Mouse (Mus musculus) retina, adult 2 months (tissue): ENCODE results near the gene Clec1a.

Source experiments
- DNase-seq: peaks from one replicate; pipeline ENCODE4 v3.0.0-alpha.2; 2012; ENCODE audit warnings: low read depth, low spot score

The Clec1a gene

DNA sequence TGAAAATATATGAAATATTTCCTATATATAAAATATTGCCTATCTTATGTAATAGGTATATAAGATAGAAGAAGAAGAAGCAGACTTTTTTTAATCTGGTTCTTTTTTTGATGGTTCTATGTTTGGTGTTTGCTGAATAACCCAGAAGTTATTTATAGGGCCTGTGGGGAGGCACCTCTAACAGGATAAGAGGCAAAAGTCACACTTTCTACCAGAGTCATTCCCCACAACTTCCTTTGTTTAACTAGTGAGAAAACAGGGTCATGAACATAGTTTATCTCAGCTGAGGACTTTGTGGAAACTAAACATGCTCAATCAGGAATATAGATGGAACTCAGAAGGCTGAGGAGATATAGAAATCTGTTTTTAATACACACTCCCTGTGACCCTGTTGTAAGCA lies 45.8 kb downstream of the Clec1a start:
- DNase-seq: no peak

GRCm38 (mm10) chr6:129403391-129403790 lies 48.4 kb downstream of the Clec1a start:
- DNase-seq: no peak

DNA sequence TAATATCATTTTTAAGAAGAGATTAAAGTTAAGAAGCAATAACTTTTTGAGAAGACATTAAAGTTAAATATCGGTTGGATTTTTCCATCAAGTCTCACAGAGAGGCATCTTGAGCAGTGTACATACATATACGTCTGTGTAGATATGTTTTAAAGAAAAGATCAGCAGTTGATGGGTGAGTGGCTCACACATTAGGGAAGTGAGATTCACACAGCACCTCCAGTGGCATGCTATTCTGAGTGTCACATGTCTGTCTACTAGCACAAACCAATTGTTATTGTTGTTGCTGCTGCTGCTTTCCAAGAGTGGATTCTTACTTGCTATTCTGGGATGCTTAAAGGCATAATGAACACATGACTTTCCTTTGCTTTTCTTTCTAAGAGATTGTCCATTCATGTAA lies 49.4 kb downstream of the Clec1a start:
- no peak for DNase-seq

DNA sequence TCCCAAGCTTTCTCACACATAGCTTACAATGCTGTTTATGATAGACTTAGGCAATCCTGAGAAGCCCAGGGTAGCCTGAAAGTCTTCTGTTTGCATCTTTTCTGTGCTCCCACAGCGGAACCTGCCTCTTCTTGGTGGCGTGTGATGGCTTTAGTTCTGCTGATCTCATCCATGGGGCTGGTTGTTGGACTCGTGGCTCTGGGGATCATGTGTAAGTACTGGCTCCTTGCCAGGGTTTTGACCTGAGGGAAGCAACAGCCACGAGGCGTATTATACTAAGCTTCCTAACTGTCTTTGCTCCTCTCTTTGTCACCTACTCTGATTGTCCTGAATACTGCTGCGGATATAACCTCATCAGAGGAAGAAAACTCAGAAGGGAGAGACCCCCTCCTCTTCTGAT lies 51.9 kb downstream of the Clec1a start:
- DNase-seq: peak; percentile 8

GRCm38 (mm10) chr6:129396997-129397396 lies 54.8 kb downstream of the Clec1a start, which contains the start of gene Clec1b:
Clec1b (plus strand) TSS chr6:129397297.
- DNase-seq: no peak

DNA sequence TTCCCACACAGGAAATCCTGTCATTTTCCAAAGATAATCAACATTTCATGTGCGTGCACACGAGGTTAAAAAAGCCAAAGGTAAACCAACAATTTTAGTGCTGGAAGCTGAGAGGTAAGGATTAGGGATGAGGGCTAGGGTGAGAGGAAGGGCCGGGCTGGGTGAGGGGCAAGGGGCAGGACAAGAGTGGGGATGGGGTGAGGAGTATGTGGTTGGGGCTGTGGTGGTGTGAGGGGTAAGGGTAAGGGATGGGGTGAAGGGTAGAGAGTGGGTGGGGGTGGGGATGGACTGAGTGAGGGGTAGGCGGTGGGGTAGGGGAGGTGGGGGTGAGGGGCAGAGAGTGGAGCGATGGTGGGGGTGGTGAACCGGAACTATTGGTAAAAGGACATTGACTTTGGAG lies 58.1 kb downstream of the Clec1a start:
- DNase-seq: no peak

- DNase-seq: no peak
These were observed 58.6 kb downstream of the Clec1a start for GRCm38 (mm10) chr6:129393087-129393720.

DNA sequence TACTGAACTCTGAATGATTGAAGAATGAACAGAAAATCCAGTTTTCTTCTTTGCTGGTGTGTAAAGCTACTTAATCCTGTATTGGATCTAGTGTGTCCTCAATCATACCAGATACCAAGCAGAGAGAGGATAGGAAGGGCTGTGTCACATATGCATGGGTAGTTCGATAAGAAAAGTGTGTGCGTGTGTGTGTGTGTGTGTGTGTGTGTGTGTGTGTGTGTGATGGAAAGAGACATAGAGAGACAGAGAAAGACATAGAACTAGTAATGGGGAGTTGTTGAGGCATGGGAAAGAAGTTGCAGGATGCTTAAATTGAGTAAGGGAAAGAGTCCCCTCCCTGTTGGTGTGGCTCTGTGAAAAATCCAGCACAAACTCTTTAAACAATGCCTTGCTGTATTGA lies 66.0 kb downstream of the Clec1a start, which contains the start of gene Clec12b:
Gene Clec12b (minus strand): TSS at position 101 of the 400 bp plus-strand sequence.
- DNase-seq: no peak

GRCm38 (mm10) chr6:129385000-129385399 lies 66.8 kb downstream of the Clec1a start:
- no peak for DNase-seq

- no peak for DNase-seq
These were observed 68.3 kb downstream of the Clec1a start for GRCm38 (mm10) chr6:129383466-129383865.

DNA sequence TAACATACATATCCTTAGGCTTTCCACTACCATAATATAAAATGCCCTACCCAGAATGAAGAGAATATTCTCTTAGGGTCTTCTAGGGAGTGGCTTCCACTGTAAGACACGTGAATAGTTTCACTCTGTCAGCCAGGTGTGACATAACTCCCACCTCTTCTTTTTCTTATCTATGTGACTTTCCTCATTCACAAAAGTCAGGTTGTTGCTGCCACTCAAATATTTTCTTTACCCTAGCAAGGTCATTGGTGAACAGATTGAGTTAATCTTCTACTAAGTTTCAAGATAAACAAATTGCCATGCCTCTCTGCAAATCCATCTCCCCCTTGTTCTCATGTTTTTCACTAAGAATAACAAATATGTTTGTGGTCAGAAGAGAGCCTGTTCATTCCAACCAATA lies 70.1 kb downstream of the Clec1a start:
- DNase-seq: no peak

DNA sequence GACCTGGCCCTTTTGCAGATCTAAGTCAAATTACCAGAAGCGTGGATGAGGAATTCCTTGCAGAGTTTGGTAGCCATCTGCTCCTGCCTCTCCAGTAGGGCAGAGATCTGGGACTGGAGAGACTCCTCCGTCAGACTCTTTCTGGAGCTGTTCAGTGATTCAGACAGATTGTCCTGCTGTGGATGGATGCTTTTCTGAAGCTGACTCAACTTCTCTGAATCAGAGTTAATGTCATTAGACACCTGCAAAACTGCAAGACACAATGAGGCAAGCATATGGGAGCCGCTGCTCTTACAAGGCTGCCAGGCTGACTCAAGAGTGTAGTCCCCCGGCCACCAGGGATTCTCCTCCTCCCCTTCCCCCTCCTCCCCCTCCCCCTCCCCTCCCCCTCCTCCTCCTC lies 71.3 kb downstream of the Clec1a start:
- DNase-seq: no peak

DNA sequence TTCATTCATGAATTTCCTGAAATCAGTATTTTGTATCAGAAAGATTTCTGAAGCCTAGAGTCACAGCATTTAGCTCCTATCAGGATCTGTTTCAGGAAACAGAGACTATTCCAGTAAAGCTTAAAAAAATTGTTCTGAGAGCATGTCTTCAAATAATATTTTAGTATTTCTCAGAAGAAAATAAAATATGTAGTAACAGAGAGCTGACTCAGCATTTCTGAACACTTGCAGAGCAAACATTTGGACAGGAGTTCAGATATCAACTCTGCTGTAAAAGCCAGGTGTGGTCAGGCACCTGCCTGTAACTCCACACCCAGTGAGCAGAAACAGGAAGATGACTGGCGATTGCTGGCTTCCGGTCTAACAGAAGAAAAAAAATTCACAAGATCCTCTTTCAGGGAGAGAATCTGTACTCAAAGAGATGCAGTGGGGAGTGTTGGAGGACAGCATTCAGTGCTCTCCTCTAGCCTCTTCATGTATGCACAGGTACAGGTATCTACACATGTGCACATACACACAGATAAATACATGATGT lies 76.8 kb downstream of the Clec1a start:
- DNase-seq: no peak
